Mouse (Mus musculus): ENCODE results near the gene Cyfip2.
A peak's percentile ranks its signal among the peaks of the same experiment; 100 is the strongest.

DNA sequence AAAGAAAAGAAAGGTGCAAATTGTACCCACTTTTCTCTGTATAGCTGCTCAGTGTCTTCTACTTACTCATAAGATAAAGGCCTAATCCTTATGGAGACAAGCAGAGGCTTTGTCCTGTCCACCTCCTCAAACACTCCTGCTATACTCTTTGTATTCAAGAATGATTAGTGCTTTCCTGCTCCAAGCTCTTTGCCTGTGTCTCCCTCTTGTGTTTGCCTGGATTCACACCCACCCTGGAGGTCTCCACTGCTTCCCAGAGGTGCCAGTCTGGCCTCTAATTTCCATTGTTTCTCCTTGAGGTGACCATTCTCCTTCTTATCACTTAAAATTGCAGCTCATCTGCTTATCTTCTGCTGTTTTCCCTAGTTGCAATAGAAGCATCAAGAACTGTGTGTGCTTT lies 155.2 kb downstream of the Cyfip2 start:
- peak; percentile 26 for TF ChIP-seq CTCF (IDR thresholded peaks at IDR 0.05; ENCODE audit: low read depth)
- no peak for TF ChIP-seq EP300 (IDR thresholded peaks at IDR 0.05; ENCODE audit: low read depth)

Data from liver, postnatal 0 days (tissue).